Mouse (Mus musculus): ENCODE measurements around the gene Cep162.

GRCm38 (mm10) chr9:87167001-87167830, 88.1 kb downstream of the Cep162 start:
- TF ChIP-seq CTCF (IDR thresholded peaks at IDR 0.05; ENCODE audit: low read depth, low read length) (no peak), POLR2A (IDR thresholded peaks at IDR 0.05; ENCODE audit: extremely low read depth, insufficient read depth, low read length) (no peak)
